Mouse (Mus musculus): ENCODE results near the gene Chd1l. TPM values are rescaled to one million over a fixed set of nuclear protein-coding genes. Genes with fewer than 3 reads are reported as not detected.
A peak's percentile ranks its signal among the peaks of the same experiment; 100 is the strongest.

Chd1l gene
- 9.5 and 9.6 TPM in 2 replicates for polyA plus RNA-seq (2015; fragmentation: Nextera tagmentation; extraction: Ambion mirVana)

DNA sequence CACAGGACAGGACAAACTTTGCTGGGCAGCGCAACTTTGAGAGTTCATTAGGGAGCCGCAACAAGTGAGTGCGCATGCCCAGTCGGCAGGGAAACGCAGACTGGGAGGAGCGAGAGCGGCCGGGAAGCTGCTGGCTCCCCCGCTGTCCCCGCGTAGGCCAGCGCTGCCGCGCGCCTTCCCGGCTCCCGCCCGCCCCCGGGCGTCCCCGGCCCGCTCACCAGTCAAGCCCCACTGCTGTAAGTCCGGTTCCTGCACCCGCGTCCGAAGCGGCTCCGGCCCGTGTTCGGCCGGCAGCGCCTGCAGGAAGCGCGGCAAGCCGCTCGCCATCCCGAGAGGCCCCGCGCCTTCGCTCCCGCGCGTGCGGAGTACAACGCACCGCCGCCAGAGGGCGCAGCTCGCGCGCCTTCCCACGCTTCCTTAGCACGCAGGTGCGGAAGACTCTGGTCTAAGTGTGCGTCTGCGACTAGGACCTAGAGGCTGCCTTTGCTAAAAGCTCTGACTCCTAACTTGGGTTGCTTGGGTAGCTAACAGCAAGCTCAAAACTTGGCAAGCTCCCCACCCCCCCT, at the start of gene Chd1l:
Gene Chd1l (minus strand): TSS at position 359 of the 566 bp plus-strand sequence.
- no peak for TF ChIP-seq EP300 (IDR thresholded peaks at IDR 0.05)
- TF ChIP-seq CTCF (IDR thresholded peaks at IDR 0.05), result peak; percentile 97
- no peaks in the 10 kb centered on the region for H3K4me1 ChIP-seq (ENCODE audit: insufficient read depth, low read depth, low read length)
- no peaks in the 10 kb centered on the region for H3K36me3 ChIP-seq (ENCODE audit: insufficient read depth, low read length)
- 1% methylated on average over 49 of the region's 56 CpGs for WGBS
- peak within 1 kb of the TSS; percentile 92 for H3K4me3 ChIP-seq (ENCODE audit: low read depth, low read length)
- peak within 1 kb of the TSS; percentile 71 for H3K4me2 ChIP-seq (replicated peaks; ENCODE audit: low read depth, low read length)
- H3K9ac ChIP-seq (replicated peaks; ENCODE audit: low read depth), result peak within 1 kb of the TSS; percentile 69
- peak; percentile 96 for ATAC-seq
- H3K27ac ChIP-seq (ENCODE audit: low read length), result peak within 1 kb of the TSS; percentile 87
- H3K27me3 ChIP-seq (replicated peaks; ENCODE audit: insufficient read depth, low read length), result no peaks in the 10 kb centered on the region
- no peaks in the 10 kb centered on the region for H3K9me3 ChIP-seq (ENCODE audit: low read length)
- peak; percentile 94 for DNase-seq (ENCODE audit: low spot score)

DNA sequence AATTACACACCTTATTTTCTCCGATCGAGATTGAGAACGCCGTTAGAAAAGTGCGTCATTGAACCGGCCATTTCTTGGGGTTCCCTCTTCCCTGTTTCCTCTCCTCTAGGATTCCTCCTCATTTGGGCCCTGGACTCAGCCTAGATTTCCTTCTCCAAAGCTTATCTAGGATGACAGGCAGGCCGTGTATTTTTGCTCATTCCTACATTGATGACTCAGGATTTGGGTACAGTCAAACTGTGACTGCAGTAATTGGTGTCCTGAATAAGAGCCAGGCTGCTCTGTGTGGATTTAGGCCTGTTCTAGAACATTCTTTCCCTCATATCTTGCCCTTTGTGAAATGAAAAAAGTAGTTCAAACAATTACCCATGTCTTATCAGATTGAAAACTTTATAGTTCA, 49.7 kb upstream of the Chd1l start:
- Histone ChIP-seq H3K4me2 (replicated peaks; ENCODE audit: low read depth, low read length) (no peak overlapping the region; the same call in 1 of the 2 replicates), H3K9me3 (ENCODE audit: low read length) (no peaks in the 10 kb centered on the region), H3K27me3 (replicated peaks; ENCODE audit: insufficient read depth, low read length) (no peaks in the 10 kb centered on the region), H3K4me3 (ENCODE audit: low read depth, low read length) (no peak overlapping the region), H3K36me3 (ENCODE audit: insufficient read depth, low read length) (peaks cover 7% of the 10 kb centered on the region; the same call in 1 of the 2 replicates), H3K9ac (replicated peaks; ENCODE audit: low read depth) (no peak overlapping the region), H3K27ac (ENCODE audit: low read length) (no peak overlapping the region), H3K4me1 (ENCODE audit: insufficient read depth, low read depth, low read length) (0 out of 2 replicates have a peak, but pooled peaks cover 6% of the 10 kb centered on the region)
- DNase-seq (ENCODE audit: low spot score), result no peak
- ATAC-seq, result no peak
- WGBS, result 80% methylated on average over 7 of the region's 7 CpGs
- TF ChIP-seq CTCF (IDR thresholded peaks at IDR 0.05) (no peak), EP300 (IDR thresholded peaks at IDR 0.05) (no peak)

DNA sequence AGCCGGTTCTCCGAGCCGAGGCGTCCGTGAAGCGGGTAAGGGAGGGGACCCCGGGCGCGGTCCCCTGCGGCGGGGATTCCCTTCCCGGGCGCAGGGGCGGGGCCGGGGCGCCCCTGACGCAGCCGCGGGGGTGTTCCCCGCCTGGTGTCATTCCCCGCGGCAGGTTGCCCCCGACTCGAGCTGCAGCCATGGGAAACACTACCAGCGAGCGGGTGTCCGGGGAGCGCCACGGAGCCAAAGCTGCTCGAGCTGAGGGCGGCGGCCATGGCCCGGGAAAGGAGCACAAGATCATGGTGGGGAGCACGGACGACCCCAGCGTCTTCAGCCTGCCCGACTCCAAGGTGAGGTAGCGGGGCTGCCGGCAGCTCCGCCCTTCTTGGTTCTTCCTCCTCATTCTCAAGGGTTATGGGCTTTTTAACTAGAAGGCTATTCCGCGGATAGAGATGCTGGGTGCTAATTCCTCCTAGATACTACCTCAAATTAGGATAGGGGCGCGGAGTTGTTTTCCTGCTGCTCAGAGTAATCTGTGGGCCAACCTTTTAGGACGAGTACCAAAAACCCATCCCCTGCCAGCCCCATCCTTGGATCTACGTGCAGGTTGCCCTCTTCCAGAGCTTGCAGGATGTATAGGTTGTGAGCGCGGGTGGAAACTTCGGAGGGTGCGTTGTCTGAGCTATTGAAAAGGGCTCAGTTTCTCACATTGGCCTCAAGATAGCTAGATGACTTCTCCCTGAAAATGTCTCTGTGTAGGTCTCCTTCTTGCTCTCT, 48.6 kb upstream of the Chd1l start:
- Histone ChIP-seq H3K27ac (ENCODE audit: low read length) (peak overlapping the region; percentile 21; the same call in 1 of the 2 replicates), H3K27me3 (replicated peaks; ENCODE audit: insufficient read depth, low read length) (no peaks in the 10 kb centered on the region), H3K4me2 (replicated peaks; ENCODE audit: low read depth, low read length) (peak overlapping the region; percentile 94), H3K9ac (replicated peaks; ENCODE audit: low read depth) (peak overlapping the region; percentile 51), H3K36me3 (ENCODE audit: insufficient read depth, low read length) (0 out of 2 replicates have a peak, but pooled peaks cover 3% of the 10 kb centered on the region), H3K4me3 (ENCODE audit: low read depth, low read length) (peak overlapping the region; percentile 87), H3K4me1 (ENCODE audit: insufficient read depth, low read depth, low read length) (0 out of 2 replicates have a peak, but pooled peaks cover 6% of the 10 kb centered on the region), H3K9me3 (ENCODE audit: low read length) (no peaks in the 10 kb centered on the region)
- TF ChIP-seq CTCF (IDR thresholded peaks at IDR 0.05), result no peak
- TF ChIP-seq EP300 (IDR thresholded peaks at IDR 0.05), result no peak
- ATAC-seq (peak; percentile 73), DNase-seq (ENCODE audit: low spot score) (no peak)
- under 1% methylated on average over 36 of the region's 50 CpGs for WGBS

DNA sequence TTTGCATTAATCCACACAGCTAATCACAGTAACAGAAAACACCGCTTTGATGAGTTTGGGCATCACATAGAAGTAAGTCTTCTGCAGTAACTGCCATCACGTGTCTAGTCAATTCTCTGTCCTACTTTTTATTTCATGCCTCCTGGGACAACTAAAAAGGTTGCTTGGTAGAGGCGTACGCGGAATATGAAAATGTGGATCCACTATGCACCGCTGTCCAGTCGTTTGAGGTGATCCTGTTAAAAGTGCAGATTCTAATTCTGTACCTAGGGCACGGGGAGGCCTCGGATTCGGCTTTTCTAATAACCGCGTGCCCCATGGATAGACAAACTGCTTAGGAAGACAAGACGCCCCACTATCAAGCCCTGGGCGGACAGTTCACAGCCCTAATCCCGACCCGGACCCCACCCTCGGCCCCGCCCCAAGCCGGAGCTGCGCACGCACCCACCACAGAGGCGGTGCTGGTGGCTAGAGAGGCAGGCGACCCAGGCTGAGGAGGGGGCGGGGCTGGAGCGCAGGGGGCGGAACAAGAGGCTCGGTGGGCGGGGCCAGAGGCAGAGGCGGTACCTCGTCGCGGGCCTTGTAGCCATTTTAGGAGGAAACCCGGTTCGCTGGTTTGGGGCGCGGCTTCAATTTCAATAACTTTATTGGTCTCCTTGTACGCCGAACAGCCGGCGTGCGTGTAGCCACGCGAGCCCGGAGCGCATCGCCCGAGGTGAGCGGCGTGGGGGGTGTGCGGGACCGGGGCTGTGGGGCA, 47.8 kb upstream of the Chd1l start, which contains the start of gene Prkab2:
Gene Prkab2 (plus strand): TSS at position 539 of the 757 bp plus-strand sequence.
- H3K36me3 ChIP-seq (ENCODE audit: insufficient read depth, low read length), result no peaks in the 10 kb centered on the region
- H3K4me2 ChIP-seq (replicated peaks; ENCODE audit: low read depth, low read length), result peak within 1 kb of the TSS; percentile 94
- peak within 1 kb of the TSS; percentile 87 for H3K4me3 ChIP-seq (ENCODE audit: low read depth, low read length)
- DNase-seq (ENCODE audit: low spot score) (peak; percentile 98), ATAC-seq (peak; percentile 97)
- WGBS, result 1% methylated on average over 41 of the region's 51 CpGs
- H3K27ac ChIP-seq (ENCODE audit: low read length), result peak within 1 kb of the TSS; percentile 21; the same call in 1 of the 2 replicates
- 0 out of 2 replicates have a peak, but pooled peaks cover 6% of the 10 kb centered on the region for H3K4me1 ChIP-seq (ENCODE audit: insufficient read depth, low read depth, low read length)
- no peaks in the 10 kb centered on the region for H3K27me3 ChIP-seq (replicated peaks; ENCODE audit: insufficient read depth, low read length)
- H3K9ac ChIP-seq (replicated peaks; ENCODE audit: low read depth), result peak within 1 kb of the TSS; percentile 51
- no peaks in the 10 kb centered on the region for H3K9me3 ChIP-seq (ENCODE audit: low read length)
- TF ChIP-seq CTCF (IDR thresholded peaks at IDR 0.05) (no peak), EP300 (IDR thresholded peaks at IDR 0.05) (no peak)

DNA sequence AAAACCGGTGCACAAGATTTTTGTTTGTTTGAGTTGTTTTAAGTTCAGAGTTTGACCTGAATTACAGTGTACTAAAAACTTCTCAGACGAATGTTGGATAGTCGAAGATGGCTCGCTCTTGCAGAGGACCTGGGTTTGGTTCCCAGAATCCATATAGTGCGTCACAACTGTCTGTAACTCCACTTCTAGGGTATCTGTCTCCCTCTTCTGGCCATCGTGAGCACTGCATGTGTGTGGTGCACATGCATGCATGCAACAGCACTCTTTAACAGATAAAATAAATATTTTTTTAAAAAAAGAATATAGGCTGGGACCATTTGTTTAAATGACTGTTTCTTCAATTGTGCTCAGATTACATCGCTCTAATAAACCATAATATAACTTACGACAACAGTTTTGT, 44.9 kb upstream of the Chd1l start:
- WGBS, result 80% methylated on average over 8 of the region's 8 CpGs
- no peaks in the 10 kb centered on the region for H3K36me3 ChIP-seq (ENCODE audit: insufficient read depth, low read length)
- 0 out of 2 replicates have a peak, but pooled peaks cover 6% of the 10 kb centered on the region for H3K4me1 ChIP-seq (ENCODE audit: insufficient read depth, low read depth, low read length)
- no peak overlapping the region for H3K4me2 ChIP-seq (replicated peaks; ENCODE audit: low read depth, low read length)
- no peaks in the 10 kb centered on the region for H3K27me3 ChIP-seq (replicated peaks; ENCODE audit: insufficient read depth, low read length)
- H3K9me3 ChIP-seq (ENCODE audit: low read length), result no peaks in the 10 kb centered on the region
- no peak overlapping the region for H3K27ac ChIP-seq (ENCODE audit: low read length)
- TF ChIP-seq CTCF (IDR thresholded peaks at IDR 0.05), result peak; percentile 62
- TF ChIP-seq EP300 (IDR thresholded peaks at IDR 0.05), result no peak
- no peak overlapping the region for H3K9ac ChIP-seq (replicated peaks; ENCODE audit: low read depth)
- ATAC-seq, result no peak
- H3K4me3 ChIP-seq (ENCODE audit: low read depth, low read length), result no peak overlapping the region
- DNase-seq (ENCODE audit: low spot score), result no peak

DNA sequence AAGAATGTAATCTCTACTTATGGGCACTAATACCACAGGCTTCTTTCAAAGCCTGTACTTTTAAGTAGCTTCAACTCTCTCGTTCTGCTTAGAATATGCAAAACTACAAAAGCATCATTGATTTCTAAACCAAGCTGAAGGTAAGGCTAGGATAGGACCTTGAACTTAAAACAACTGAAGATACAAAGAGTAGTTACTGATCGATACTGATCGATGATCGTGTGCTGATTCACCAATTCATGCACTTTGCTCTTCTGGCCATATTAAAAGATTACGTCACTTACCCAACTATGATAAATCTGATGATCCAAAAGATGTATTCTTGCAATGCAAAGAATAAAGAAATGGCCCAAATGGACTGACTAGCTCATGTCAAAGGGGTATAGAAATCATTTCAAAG, 43.8 kb upstream of the Chd1l start:
- no peaks in the 10 kb centered on the region for H3K36me3 ChIP-seq (ENCODE audit: insufficient read depth, low read length)
- H3K9ac ChIP-seq (replicated peaks; ENCODE audit: low read depth), result no peak overlapping the region
- TF ChIP-seq EP300 (IDR thresholded peaks at IDR 0.05) (no peak), CTCF (IDR thresholded peaks at IDR 0.05) (no peak)
- H3K27me3 ChIP-seq (replicated peaks; ENCODE audit: insufficient read depth, low read length), result no peaks in the 10 kb centered on the region
- DNase-seq (ENCODE audit: low spot score), result no peak
- no peak overlapping the region for H3K4me2 ChIP-seq (replicated peaks; ENCODE audit: low read depth, low read length)
- 90% methylated on average over 5 of the region's 5 CpGs for WGBS
- H3K27ac ChIP-seq (ENCODE audit: low read length), result no peak overlapping the region
- no peaks in the 10 kb centered on the region for H3K9me3 ChIP-seq (ENCODE audit: low read length)
- H3K4me1 ChIP-seq (ENCODE audit: insufficient read depth, low read depth, low read length), result no peaks in the 10 kb centered on the region
- no peak for ATAC-seq
- no peak overlapping the region for H3K4me3 ChIP-seq (ENCODE audit: low read depth, low read length)
